Mouse (Mus musculus) liver, adult 2 months (tissue): Measurements from ENCODE around the gene Rnf185.

ENCODE experiments used
- CTCF ChIP-seq: fragments of 200-500 bp; IDR thresholded peaks from 2 replicates; pipeline ENCODE4 v1.5.1; 2011; ENCODE audit warnings: low read depth, low read length, control low read depth
- POLR2A ChIP-seq: fragments of 200-500 bp; IDR thresholded peaks from 2 replicates; pipeline ENCODE4 v1.6.1; 2011; ENCODE audit warnings: low read length, control low read depth; ENCODE audit not compliant: insufficient read depth; ENCODE audit errors: extremely low read depth

- no peak for TF ChIP-seq POLR2A
- TF ChIP-seq CTCF = no peak
Observed at GRCm38 (mm10) chr11:3495496-3495895, 43.3 kb upstream of the Rnf185 start.
